Comparison of ENCODE assay signal across 13 mouse cellular contexts in genomic region chr6:114803915-114804535, GRCm38 (mm10).
DNase-seq lines count a peak whose midpoint lies in the region; ATAC-seq and TF ChIP-seq lines count a peak whose summit lies in the region.
"Had no signal": no experiment of that assay in that cellular context is flagged by ENCODE, and none has a peak within 500 bp of the region (broad histone marks: within the 10 kb centered on the region; RNA-seq: fewer than 3 reads in every experiment).

No protein-coding gene starts in this region.

- no peak for DNase-seq in midbrain, embryonic 10.5 days (ENCODE audit: low spot score)
- DNase-seq in midbrain, embryonic 11.5 days (ENCODE audit: low spot score, missing footprints): no peak
- DNase-seq in kidney, adult 8-10 months: no peak
- DNase-seq in cerebellum, postnatal 25 days: no peak
- no peak for DNase-seq in spleen, postnatal 10 days (ENCODE audit: low spot score in 2 of 2)
- DNase-seq: adrenal gland, adult 2 months; cerebellum, postnatal 36 days; heart, postnatal 14 days; kidney, adult 9 months had no signal

- no peak for TF ChIP-seq POLR2A in olfactory bulb, adult 2 months (IDR thresholded peaks at IDR 0.05; ENCODE audit: insufficient read depth, low read depth, low read length)

- H3K4me1 ChIP-seq in midbrain, embryonic 10.5 days: peaks cover 20% of the 10 kb centered on the region
- no peaks in the 10 kb centered on the region for H3K4me1 ChIP-seq in midbrain, embryonic 11.5 days (ENCODE audit: control insufficient read depth, insufficient read depth, low read length)
- peaks cover 26% of the 10 kb centered on the region for H3K4me1 ChIP-seq in hindbrain, embryonic 13.5 days (replicated peaks)
- H3K4me1 ChIP-seq in midbrain, embryonic 12.5 days: peaks cover 14% of the 10 kb centered on the region
- peaks cover 5% of the 10 kb centered on the region; the same call in 1 of the 2 replicates for H3K4me1 ChIP-seq in olfactory bulb, adult 2 months (ENCODE audit: control insufficient read depth, insufficient read depth, low read length)

- H3K4me3 ChIP-seq in midbrain, embryonic 10.5 days: no peak overlapping the region
- H3K4me3 ChIP-seq in midbrain, embryonic 11.5 days (ENCODE audit: low read depth, low read length): no peak overlapping the region
- H3K4me3 ChIP-seq in hindbrain, embryonic 13.5 days: no peak overlapping the region
- no peak overlapping the region for H3K4me3 ChIP-seq in midbrain, embryonic 12.5 days
- H3K4me3 ChIP-seq in olfactory bulb, adult 2 months (ENCODE audit: insufficient read depth, low read depth, low read length): no peak overlapping the region

- no peak overlapping the region for H3K4me2 ChIP-seq in midbrain, embryonic 11.5 days
- no peak overlapping the region for H3K4me2 ChIP-seq in hindbrain, embryonic 13.5 days
- H3K4me2 ChIP-seq in midbrain, embryonic 12.5 days (replicated peaks): no peak overlapping the region

- H3K9me3 ChIP-seq in midbrain, embryonic 10.5 days (replicated peaks): no peaks in the 10 kb centered on the region
- no peaks in the 10 kb centered on the region for H3K9me3 ChIP-seq in midbrain, embryonic 11.5 days (ENCODE audit: control insufficient read depth, low read length)
- no peaks in the 10 kb centered on the region for H3K9me3 ChIP-seq in hindbrain, embryonic 13.5 days
- H3K9me3 ChIP-seq in midbrain, embryonic 12.5 days: no peaks in the 10 kb centered on the region

- H3K9ac ChIP-seq in midbrain, embryonic 11.5 days (ENCODE audit: low read length): no peak overlapping the region
- no peak overlapping the region for H3K9ac ChIP-seq in hindbrain, embryonic 13.5 days
- H3K9ac ChIP-seq in midbrain, embryonic 12.5 days (replicated peaks): 0 out of 2 replicates have a peak overlapping the region, but pooled peaks have one; percentile 4
- H3K9ac ChIP-seq: liver, embryonic 14.5 days had no signal

- no peaks in the 10 kb centered on the region for H3K27me3 ChIP-seq in midbrain, embryonic 10.5 days (ENCODE audit: low read depth, poor library complexity, severe bottlenecking)
- H3K27me3 ChIP-seq in midbrain, embryonic 11.5 days (ENCODE audit: control insufficient read depth, insufficient read depth, low read length): no peaks in the 10 kb centered on the region
- H3K27me3 ChIP-seq in hindbrain, embryonic 13.5 days: no peaks in the 10 kb centered on the region
- no peaks in the 10 kb centered on the region for H3K27me3 ChIP-seq in midbrain, embryonic 12.5 days

- no peaks in the 10 kb centered on the region for H3K36me3 ChIP-seq in midbrain, embryonic 10.5 days
- H3K36me3 ChIP-seq in midbrain, embryonic 11.5 days (ENCODE audit: control insufficient read depth, insufficient read depth, low read length): no peaks in the 10 kb centered on the region
- no peaks in the 10 kb centered on the region for H3K36me3 ChIP-seq in hindbrain, embryonic 13.5 days
- H3K36me3 ChIP-seq in midbrain, embryonic 12.5 days: no peaks in the 10 kb centered on the region

- 60% methylated on average over 8 of the region's 8 CpGs for WGBS in midbrain, embryonic 10.5 days
- 44% methylated on average over 8 of the region's 8 CpGs for WGBS in midbrain, embryonic 11.5 days
- 26% methylated on average over 8 of the region's 8 CpGs for WGBS in hindbrain, embryonic 13.5 days
- WGBS in midbrain, embryonic 12.5 days: 52% methylated on average over 8 of the region's 8 CpGs
- 72% methylated on average over 8 of the region's 8 CpGs for WGBS in olfactory bulb, adult 2 months

- peak overlapping the region; percentile 77 for H3K27ac ChIP-seq in midbrain, embryonic 10.5 days (replicated peaks)
- H3K27ac ChIP-seq in midbrain, embryonic 11.5 days (ENCODE audit: low read depth, low read length): no peak overlapping the region
- H3K27ac ChIP-seq in hindbrain, embryonic 13.5 days: peak overlapping the region; percentile 68
- H3K27ac ChIP-seq in midbrain, embryonic 12.5 days (replicated peaks): peak overlapping the region; percentile 76
- H3K27ac ChIP-seq in olfactory bulb, adult 2 months (ENCODE audit: insufficient read depth, low read depth, low read length): peak overlapping the region; percentile 35; the same call in 1 of the 2 replicates
- H3K27ac ChIP-seq: liver, embryonic 14.5 days had no signal

- no peak for ATAC-seq in midbrain, embryonic 11.5 days (ENCODE audit: low FRiP score)
- peak; percentile 43; the same call in 1 of the 2 replicates for ATAC-seq in hindbrain, embryonic 13.5 days (ENCODE audit: low FRiP score)
- no peak for ATAC-seq in midbrain, embryonic 12.5 days (ENCODE audit: low FRiP score, low read depth)

- no peak for TF ChIP-seq CTCF in olfactory bulb, adult 2 months (IDR thresholded peaks at IDR 0.05; ENCODE audit: insufficient read depth, low read depth, low read length)
